Mouse (Mus musculus): ENCODE data around the gene Lamtor2. TPM values are rescaled to one million over a fixed set of nuclear protein-coding genes. Genes with fewer than 3 reads are reported as not detected.

The Lamtor2 gene
- polyA plus RNA-seq, 1 experiment from 2014 or later = 207 TPM

DNA sequence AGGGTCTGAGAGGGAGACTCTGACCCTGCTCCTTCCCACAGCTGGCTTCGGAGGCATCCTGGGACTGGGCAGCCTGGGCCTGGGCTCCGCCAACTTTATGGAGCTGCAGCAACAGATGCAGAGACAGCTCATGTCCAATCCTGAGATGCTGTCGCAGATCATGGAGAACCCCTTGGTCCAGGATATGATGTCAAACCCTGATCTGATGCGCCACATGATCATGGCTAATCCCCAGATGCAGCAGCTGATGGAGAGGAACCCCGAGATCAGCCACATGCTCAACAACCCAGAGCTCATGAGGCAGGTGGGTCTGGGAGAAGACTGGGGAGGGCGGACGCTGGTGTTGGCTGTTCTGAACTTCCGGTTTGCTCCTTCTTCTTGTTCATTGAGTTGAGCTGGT is 3.7 kb upstream of the Lamtor2 start:
- H3K36me3 ChIP-seq (ENCODE audit: insufficient read depth, low read length) = peaks cover 56% of the 10 kb centered on the region
- no peaks in the 10 kb centered on the region for H3K9me3 ChIP-seq (ENCODE audit: low read length)
- H3K4me3 ChIP-seq (ENCODE audit: low read length) = no peak overlapping the region
- no peaks in the 10 kb centered on the region for H3K27me3 ChIP-seq (ENCODE audit: insufficient read depth, low read length)
- no peak for ATAC-seq (ENCODE audit: low FRiP score, low TSS enrichment)
- peaks cover 21% of the 10 kb centered on the region for H3K4me1 ChIP-seq (ENCODE audit: insufficient read depth, low read length)
- H3K27ac ChIP-seq (ENCODE audit: low read length) = no peak overlapping the region
- WGBS = 87% methylated on average over 8 of the region's 8 CpGs
- H3K4me2 ChIP-seq (replicated peaks; ENCODE audit: low read depth, low read length) = no peak overlapping the region
- H3K9ac ChIP-seq (replicated peaks; ENCODE audit: low read length) = no peak overlapping the region

DNA sequence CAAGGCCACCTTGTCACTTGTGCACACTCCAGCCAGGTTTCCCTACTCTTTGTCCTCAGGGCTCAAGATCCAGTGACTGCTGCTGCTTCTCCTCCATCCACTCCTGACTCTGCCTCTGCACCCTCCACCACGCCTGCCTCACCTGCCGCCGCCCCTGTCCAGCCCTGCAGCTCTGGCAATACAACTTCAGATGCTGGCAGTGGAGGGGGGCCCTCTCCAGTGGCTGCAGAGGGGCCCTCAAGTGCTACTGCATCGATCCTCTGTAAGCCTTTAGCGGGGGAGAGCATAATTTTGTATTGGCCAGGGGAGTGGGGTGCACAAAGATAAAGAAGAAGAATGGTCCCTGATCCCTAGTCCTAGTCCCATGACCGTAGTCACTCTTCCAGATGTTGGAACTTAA is 2.9 kb upstream of the Lamtor2 start:
- no peak overlapping the region for H3K4me2 ChIP-seq (replicated peaks; ENCODE audit: low read depth, low read length)
- WGBS = 95% methylated on average over 6 of the region's 6 CpGs
- H3K4me3 ChIP-seq (ENCODE audit: low read length) = no peak overlapping the region
- H3K4me1 ChIP-seq (ENCODE audit: insufficient read depth, low read length) = peaks cover 23% of the 10 kb centered on the region
- no peak overlapping the region for H3K27ac ChIP-seq (ENCODE audit: low read length)
- H3K9me3 ChIP-seq (ENCODE audit: low read length) = no peaks in the 10 kb centered on the region
- peaks cover 49% of the 10 kb centered on the region for H3K36me3 ChIP-seq (ENCODE audit: insufficient read depth, low read length)
- no peak overlapping the region for H3K9ac ChIP-seq (replicated peaks; ENCODE audit: low read length)
- ATAC-seq (ENCODE audit: low FRiP score, low TSS enrichment) = no peak
- H3K27me3 ChIP-seq (ENCODE audit: insufficient read depth, low read length) = no peaks in the 10 kb centered on the region

DNA sequence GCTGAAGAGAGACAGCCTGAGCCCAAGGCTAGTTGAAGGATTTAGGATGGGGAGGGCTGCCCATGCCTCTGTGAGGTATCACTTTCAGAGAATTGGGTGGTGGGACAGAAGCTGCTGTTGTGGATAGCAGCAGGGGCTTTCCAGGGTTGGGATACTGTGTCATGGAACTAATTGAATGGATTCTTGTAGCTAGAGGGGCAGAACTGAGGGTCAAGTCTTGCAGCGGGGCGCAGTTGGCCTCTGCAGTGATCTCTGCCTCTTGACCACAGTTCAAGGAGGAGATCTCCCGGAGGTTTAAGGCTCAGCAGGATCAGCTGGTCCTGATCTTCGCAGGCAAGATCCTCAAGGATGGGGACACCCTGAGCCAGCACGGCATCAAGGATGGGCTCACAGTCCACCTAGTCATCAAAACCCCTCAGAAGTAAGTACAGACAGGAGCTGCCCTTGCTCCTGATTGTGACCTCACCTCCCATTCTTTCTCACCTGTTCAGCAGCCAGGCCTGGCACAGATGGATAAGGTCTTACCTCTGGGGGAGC is 2.3 kb upstream of the Lamtor2 start:
- Histone ChIP-seq H3K9me3 (ENCODE audit: low read length) (no peaks in the 10 kb centered on the region), H3K4me1 (ENCODE audit: insufficient read depth, low read length) (peaks cover 23% of the 10 kb centered on the region), H3K27me3 (ENCODE audit: insufficient read depth, low read length) (no peaks in the 10 kb centered on the region), H3K36me3 (ENCODE audit: insufficient read depth, low read length) (peaks cover 43% of the 10 kb centered on the region), H3K9ac (replicated peaks; ENCODE audit: low read length) (no peak overlapping the region; the same call in 1 of the 2 replicates), H3K27ac (ENCODE audit: low read length) (no peak overlapping the region), H3K4me3 (ENCODE audit: low read length) (peak overlapping the region; percentile 95; the same call in 1 of the 2 replicates), H3K4me2 (replicated peaks; ENCODE audit: low read depth, low read length) (peak overlapping the region; percentile 91)
- ATAC-seq (ENCODE audit: low FRiP score, low TSS enrichment) = no peak
- WGBS = 60% methylated on average over 5 of the region's 5 CpGs

DNA sequence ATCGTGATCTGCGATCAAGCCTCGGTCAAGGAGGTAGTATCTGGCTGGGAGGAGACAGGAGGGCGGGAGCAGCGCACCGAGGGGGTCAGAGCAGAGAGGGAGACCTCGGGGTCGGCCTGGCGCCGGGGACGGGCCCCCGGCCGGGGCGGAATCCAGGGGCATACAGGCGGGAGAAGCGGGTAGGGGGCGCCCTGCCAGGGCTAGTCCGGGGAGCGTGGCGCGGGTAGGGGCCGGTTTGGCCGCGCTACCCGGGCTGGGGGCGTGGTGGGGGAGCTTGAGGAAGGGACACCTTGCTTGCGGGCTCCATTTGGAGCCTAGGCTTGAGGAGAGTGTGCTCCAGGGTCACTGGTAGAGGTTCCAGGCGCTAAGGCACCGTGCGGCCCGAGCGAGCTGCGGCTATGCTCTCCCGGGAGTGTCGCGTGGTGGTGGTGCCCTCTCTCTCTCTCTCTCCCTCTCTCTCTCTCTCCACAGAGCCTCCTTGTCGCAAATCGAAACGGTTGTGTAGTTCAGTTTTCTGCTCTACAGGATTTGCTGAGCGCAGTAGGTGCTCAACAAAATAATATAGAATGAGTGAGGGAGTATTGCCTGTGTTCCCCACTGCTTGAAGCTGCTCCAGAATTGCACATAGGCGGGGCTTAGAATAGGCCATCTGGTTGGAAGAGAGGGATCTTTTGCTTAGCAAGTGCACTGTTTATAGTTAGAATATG is 1.2 kb upstream of the Lamtor2 start:
- no peaks in the 10 kb centered on the region for H3K9me3 ChIP-seq (ENCODE audit: low read length)
- no peaks in the 10 kb centered on the region for H3K27me3 ChIP-seq (ENCODE audit: insufficient read depth, low read length)
- H3K4me2 ChIP-seq (replicated peaks; ENCODE audit: low read depth, low read length) = peak overlapping the region; percentile 91
- H3K9ac ChIP-seq (replicated peaks; ENCODE audit: low read length) = peak overlapping the region; percentile 95
- H3K36me3 ChIP-seq (ENCODE audit: insufficient read depth, low read length) = peaks cover 32% of the 10 kb centered on the region
- H3K4me3 ChIP-seq (ENCODE audit: low read length) = peak overlapping the region; percentile 95
- H3K27ac ChIP-seq (ENCODE audit: low read length) = peak overlapping the region; percentile 99
- H3K4me1 ChIP-seq (ENCODE audit: insufficient read depth, low read length) = peaks cover 23% of the 10 kb centered on the region
- WGBS = under 1% methylated on average over 39 of the region's 41 CpGs
- ATAC-seq (ENCODE audit: low FRiP score, low TSS enrichment) = no peak; the same call in 1 of the 2 replicates

DNA sequence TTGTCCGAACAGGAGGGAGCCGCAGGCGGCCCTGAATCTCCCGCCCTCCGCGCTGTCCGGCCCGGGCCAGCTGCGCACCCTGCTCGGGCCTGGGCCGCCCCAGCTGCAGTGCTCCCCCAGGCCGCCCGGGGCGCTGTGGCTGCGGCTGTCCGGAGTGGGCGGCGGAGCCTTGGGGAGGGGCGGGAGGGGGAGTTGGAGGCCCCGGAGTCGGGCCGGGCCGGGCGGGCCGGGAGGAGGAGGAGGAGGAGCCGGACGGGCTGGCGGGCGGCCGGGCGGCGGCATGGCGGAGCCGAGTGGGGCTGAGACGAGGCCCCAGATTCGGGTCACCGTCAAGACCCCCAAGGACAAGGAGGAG is 628 bp upstream of the Lamtor2 start, which contains the start of gene Ubqln4:
Gene Ubqln4, plus strand, starts transcription at position 234 of the 355 bp plus-strand sequence.
- peaks cover 23% of the 10 kb centered on the region for H3K4me1 ChIP-seq (ENCODE audit: insufficient read depth, low read length)
- H3K27ac ChIP-seq (ENCODE audit: low read length) = peak within 1 kb of the TSS; percentile 99
- peak within 1 kb of the TSS; percentile 95 for H3K9ac ChIP-seq (replicated peaks; ENCODE audit: low read length)
- peak; percentile 92 for ATAC-seq (ENCODE audit: low FRiP score, low TSS enrichment)
- no peaks in the 10 kb centered on the region for H3K27me3 ChIP-seq (ENCODE audit: insufficient read depth, low read length)
- WGBS = 0% methylated on average over 18 of the region's 37 CpGs
- H3K9me3 ChIP-seq (ENCODE audit: low read length) = no peaks in the 10 kb centered on the region
- H3K4me2 ChIP-seq (replicated peaks; ENCODE audit: low read depth, low read length) = peak within 1 kb of the TSS; percentile 91
- peaks cover 28% of the 10 kb centered on the region for H3K36me3 ChIP-seq (ENCODE audit: insufficient read depth, low read length)
- peak within 1 kb of the TSS; percentile 95 for H3K4me3 ChIP-seq (ENCODE audit: low read length)

DNA sequence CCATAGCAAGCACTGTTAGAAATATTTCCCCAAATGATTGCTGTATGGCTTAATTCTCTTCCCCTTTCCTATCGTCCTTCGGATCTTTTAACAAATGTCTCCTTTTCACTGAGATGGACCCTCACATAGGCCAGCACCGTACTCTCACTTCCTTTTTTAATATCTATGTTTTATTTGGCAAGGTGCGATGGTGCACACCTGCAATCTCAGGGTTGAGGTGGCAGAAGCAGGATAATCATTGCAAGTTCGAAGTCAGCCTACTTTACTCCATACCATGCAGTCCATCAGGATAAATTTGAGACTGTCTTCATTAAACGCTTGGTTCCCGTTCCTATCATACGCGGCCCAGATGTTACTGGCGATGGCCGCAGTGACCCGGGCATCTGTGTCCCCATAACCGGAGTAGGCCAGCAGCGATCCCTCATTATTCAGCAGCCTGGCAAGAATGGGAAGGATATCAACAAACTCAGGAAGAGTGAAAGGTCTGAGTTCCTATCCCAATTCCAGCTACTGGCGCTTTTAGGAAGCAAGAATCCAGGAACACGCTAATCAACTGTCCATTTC is 710 bp downstream of the Lamtor2 start:
- no peaks in the 10 kb centered on the region for H3K27me3 ChIP-seq (ENCODE audit: insufficient read depth, low read length)
- whole genome bisulfite sequencing = 17% methylated on average over 16 of the region's 16 CpGs
- H3K9me3 ChIP-seq (ENCODE audit: low read length) = no peaks in the 10 kb centered on the region
- H3K4me1 ChIP-seq (ENCODE audit: insufficient read depth, low read length) = peaks cover 23% of the 10 kb centered on the region
- peak overlapping the region; percentile 95 for H3K4me3 ChIP-seq (ENCODE audit: low read length)
- peak overlapping the region; percentile 84 for H3K9ac ChIP-seq (replicated peaks; ENCODE audit: low read length)
- peak overlapping the region; percentile 99 for H3K27ac ChIP-seq (ENCODE audit: low read length)
- peak overlapping the region; percentile 91 for H3K4me2 ChIP-seq (replicated peaks; ENCODE audit: low read depth, low read length)
- H3K36me3 ChIP-seq (ENCODE audit: insufficient read depth, low read length) = peaks cover 19% of the 10 kb centered on the region
- no peak for ATAC-seq (ENCODE audit: low FRiP score, low TSS enrichment)

DNA sequence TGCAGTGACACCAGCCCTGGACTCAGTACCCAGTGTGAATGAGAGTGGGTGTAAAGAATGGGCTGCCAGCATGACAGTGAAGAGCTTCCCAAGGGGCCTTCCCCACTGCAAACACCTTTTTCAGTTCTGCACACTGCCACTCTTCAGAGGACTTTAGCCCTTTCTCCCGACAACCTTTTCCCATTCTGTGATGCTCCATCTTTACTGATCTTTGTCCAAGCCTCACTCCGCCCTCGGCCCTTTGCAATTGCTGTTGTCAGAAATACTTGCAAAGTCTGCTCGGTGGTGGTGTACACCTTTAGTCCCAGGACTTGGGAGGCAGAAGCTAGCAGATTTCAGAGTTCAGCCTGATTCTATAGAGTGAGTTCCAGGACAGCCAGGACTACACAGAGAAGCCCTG is 1.3 kb downstream of the Lamtor2 start:
- H3K4me1 ChIP-seq (ENCODE audit: insufficient read depth, low read length) = peaks cover 23% of the 10 kb centered on the region

DNA sequence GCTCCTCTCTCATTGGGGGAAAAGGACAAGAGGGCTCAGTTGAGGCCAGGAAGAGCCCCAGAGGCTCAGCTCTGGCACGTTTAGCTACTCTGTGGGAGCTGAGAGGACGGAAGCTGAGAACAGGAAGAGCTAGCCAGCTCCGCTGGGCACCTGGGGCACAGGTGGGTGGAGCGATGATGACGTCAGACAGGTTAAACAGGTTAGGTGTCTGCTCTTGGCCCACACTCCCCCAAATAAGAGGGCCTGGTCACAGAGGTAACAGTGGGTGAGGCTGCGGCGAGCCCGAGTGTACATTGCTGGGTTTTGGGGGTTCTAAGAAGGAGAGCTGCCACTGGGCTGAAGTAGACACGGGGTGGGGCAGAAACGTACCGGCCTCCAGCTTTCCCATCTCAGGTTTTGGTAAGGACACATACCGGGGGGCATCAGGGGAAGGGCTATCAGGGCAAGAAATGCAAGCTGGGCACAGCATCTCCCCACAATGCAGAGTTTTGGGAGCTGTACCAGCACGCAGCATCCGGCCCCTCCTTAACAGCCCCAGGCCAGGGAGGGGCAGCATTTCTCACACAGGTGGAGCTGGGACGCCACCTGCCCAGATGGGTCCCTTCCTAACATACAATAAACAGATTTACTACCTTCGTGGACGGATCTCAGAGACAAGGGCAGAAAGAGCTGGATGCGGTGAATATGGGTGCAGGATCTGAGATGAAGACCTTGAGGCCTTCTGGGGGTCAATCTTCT is 4.5 kb downstream of the Lamtor2 start, which contains the start of gene Rab25:
Gene Rab25, minus strand, starts transcription at position 121 of the 738 bp plus-strand sequence.
- 52% methylated on average over 18 of the region's 18 CpGs for WGBS
- ATAC-seq (ENCODE audit: low FRiP score, low TSS enrichment) = no peak
- H3K27ac ChIP-seq (ENCODE audit: low read length) = peak within 1 kb of the TSS; percentile 55; the same call in 1 of the 2 replicates

More for the DNA sequence above, 1.3 kb downstream of the Lamtor2 start:
- 83% methylated on average over 4 of the region's 4 CpGs for WGBS
- no peaks in the 10 kb centered on the region for H3K9me3 ChIP-seq (ENCODE audit: low read length)
- H3K27me3 ChIP-seq (ENCODE audit: insufficient read depth, low read length) = no peaks in the 10 kb centered on the region
- no peak overlapping the region for H3K27ac ChIP-seq (ENCODE audit: low read length)
- H3K9ac ChIP-seq (replicated peaks; ENCODE audit: low read length) = 0 out of 2 replicates have a peak overlapping the region, but pooled peaks have one; percentile 10
- peak overlapping the region; percentile 95 for H3K4me3 ChIP-seq (ENCODE audit: low read length)
- no peak for ATAC-seq (ENCODE audit: low FRiP score, low TSS enrichment)
- peaks cover 13% of the 10 kb centered on the region for H3K36me3 ChIP-seq (ENCODE audit: insufficient read depth, low read length)
- H3K4me2 ChIP-seq (replicated peaks; ENCODE audit: low read depth, low read length) = peak overlapping the region; percentile 91

DNA sequence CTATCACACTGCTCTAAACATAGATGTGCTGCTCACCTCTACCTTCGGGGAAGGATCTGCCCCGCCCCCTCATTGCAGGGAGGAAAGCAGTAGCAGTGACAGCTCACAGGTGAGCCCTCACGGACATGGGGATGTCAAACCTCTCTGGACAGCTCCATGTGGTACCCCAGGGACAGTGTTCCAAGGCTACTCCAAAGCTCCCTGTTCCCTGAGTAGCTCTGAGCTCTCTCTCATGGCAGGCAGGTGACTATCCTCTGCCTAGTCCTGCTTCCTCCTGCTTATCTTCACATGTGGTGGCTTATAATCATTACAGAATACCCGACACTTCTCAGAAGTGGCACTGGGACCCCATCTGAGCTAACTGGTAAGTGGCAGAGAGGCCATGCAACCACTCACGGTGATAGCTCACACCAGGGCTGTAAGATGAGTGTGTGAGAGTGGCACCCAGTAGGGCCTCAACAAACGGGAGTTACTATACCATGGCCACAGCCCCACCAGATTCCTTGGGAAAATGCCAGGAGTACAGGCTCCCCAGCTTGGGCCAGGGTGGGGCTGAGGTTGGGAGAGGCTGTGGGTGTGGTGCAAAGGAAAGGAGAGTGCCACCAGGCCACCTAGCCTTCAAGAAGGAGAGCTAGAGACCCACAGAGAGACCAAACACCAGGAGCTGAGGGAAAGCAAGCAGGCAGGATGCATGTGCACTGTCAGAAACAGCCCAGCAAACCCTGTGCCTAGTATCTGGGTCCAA is 6.0 kb downstream of the Lamtor2 start:
- H3K36me3 ChIP-seq (ENCODE audit: insufficient read depth, low read length) = no peaks in the 10 kb centered on the region
- H3K27ac ChIP-seq (ENCODE audit: low read length) = no peak overlapping the region
- WGBS = 71% methylated on average over 6 of the region's 6 CpGs
- H3K4me2 ChIP-seq (replicated peaks; ENCODE audit: low read depth, low read length) = no peak overlapping the region
- peaks cover 16% of the 10 kb centered on the region for H3K4me1 ChIP-seq (ENCODE audit: insufficient read depth, low read length)
- no peak overlapping the region for H3K9ac ChIP-seq (replicated peaks; ENCODE audit: low read length)
- H3K27me3 ChIP-seq (ENCODE audit: insufficient read depth, low read length) = no peaks in the 10 kb centered on the region
- no peaks in the 10 kb centered on the region for H3K9me3 ChIP-seq (ENCODE audit: low read length)
- H3K4me3 ChIP-seq (ENCODE audit: low read length) = no peak overlapping the region
- no peak for ATAC-seq (ENCODE audit: low FRiP score, low TSS enrichment)

More for the DNA sequence above, 4.5 kb downstream of the Lamtor2 start, which contains the start of gene Rab25:
- H3K4me1 ChIP-seq (ENCODE audit: insufficient read depth, low read length) = peaks cover 19% of the 10 kb centered on the region
- peak within 1 kb of the TSS; percentile 46 for H3K4me2 ChIP-seq (replicated peaks; ENCODE audit: low read depth, low read length)
- H3K9ac ChIP-seq (replicated peaks; ENCODE audit: low read length) = peak within 1 kb of the TSS; percentile 42; the same call in 1 of the 2 replicates
- no peaks in the 10 kb centered on the region for H3K27me3 ChIP-seq (ENCODE audit: insufficient read depth, low read length)
- H3K4me3 ChIP-seq (ENCODE audit: low read length) = peak within 1 kb of the TSS; percentile 30
- H3K36me3 ChIP-seq (ENCODE audit: insufficient read depth, low read length) = no peaks in the 10 kb centered on the region
- no peaks in the 10 kb centered on the region for H3K9me3 ChIP-seq (ENCODE audit: low read length)

All from kidney, embryonic 16.5 days (tissue).